Mouse (Mus musculus) heart, adult 9 months (tissue): ENCODE results near the gene Rxylt1.
A peak's percentile ranks its signal among the peaks of the same experiment; 100 is the strongest.

ENCODE experiments used
- DNase-seq, 2 experiments: peaks; one replicate each; pipeline ENCODE4 v3.0.0; 2022; ENCODE audit warnings: low spot score in 2 of 2

Rxylt1 gene

GRCm38 (mm10) chr10:122096980-122097844 lies at the start of gene Rxylt1:
Gene Rxylt1, minus strand, starts transcription at chr10:122097371.
- DNase-seq: peak; percentile 97 to 98

DNA sequence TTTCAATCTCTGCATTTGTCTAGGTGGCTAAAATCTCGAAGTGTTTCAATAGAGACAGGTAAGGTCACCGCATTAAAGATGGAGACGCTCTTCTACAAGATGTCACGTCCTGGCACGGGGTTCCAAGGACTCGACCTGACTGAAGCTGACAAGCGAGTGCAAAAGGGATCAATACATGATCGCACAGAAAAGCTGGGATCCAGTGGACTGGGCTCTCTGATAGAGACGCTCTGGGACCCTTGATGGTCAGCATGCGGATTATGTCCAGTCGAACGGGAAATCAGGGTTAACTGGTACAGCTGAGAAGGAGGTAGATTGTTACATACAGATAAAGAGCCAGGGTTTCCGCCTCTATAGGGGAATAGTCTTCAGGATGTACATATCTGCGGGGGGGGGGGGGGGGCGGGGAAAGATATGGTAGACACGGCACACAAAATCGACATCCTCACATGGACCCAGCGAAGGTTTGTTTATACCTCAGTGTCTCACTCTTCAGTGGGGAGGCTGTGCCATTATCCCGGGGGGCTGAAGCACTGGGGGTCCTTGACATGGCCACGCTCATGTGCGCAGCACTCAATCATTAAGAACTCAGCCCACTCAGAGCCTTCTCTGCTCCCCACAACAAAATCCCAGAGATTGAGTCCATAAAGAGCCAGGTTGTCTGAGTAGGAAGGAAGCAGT lies 24.3 kb upstream of the Rxylt1 start:
- DNase-seq: no peak

DNA sequence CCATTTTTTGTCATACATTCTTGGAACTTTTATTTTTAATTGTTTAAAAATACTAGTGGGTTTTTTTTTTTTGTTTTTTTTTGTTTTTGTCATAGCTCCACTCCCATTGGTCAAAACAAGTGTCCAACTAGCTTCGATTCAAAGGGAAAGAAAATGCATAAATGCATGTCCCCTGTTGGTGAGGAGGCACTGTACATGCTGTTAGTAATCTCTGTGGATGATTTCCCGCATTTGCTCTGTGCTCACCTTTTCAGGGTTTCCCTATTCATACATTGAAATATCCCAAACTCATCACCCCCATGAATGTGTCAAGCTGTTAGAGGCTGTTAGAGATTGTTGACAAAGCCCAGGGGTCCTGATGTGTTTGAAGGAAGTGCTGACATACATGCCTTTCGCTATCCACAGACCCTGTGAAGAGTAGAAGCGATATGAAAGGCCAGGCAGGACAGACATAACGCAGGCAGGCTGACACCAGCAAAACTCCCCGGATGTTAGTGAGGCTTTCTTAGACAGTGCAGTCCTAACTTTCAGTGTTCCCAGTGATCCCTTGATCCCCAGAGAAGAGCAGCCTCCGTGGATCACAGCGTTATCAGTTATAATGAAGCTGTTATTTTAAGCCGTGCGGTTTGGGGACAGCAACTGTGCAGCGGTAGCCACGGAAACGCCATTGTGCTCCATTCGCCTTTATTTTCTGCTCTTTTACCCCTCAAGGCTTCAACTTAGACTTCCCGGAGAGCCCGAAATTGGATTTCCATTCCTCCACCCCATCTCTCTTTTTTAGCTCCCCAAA lies 23.5 kb upstream of the Rxylt1 start:
- no peak for DNase-seq

- no peak for DNase-seq
Observed at GRCm38 (mm10) chr10:122119451-122119850, 22.3 kb upstream of the Rxylt1 start.

DNA sequence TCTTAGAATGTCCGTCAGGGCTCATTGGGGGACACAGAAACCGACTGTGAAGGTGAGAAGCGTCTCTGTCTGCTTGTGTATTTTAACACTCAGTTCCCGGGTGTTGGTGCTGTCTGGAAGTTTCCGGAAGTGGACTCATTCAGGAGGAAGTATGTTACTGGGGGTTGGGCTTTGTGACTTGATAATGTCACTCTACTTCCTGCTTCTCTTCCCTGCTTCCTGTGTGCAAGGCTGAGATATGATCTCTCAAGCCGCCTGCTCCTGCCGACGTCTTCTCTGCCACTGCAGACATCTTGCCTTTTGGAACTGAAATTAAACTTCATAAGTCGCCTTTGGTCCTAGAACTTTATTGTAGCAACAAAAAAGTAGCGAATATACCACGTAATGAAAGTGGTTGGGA lies 19.5 kb upstream of the Rxylt1 start:
- DNase-seq: no peak

- DNase-seq: no peak
Observed at GRCm38 (mm10) chr10:122106633-122107028, 9.5 kb upstream of the Rxylt1 start.

- no peak for DNase-seq
Observed at GRCm38 (mm10) chr10:122105889-122106632, 8.9 kb upstream of the Rxylt1 start.

DNA sequence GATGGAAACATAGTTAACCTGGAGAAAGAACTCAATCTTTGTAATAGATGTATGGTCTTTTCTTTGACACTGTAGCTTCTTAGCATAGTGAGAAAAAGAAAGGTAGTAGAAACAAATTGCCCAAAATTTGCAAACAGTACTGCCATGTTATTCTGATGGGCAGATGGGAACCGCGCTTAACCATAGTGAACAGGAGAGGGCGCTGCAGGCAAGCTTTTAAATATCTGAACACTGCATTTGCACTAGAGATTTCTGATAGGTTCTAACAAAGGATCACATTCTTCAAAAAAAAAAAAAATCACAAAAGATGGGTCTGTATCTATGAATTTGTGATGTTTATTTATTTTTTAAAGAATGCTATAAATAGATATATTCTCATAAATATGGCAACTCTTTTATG lies 8.2 kb upstream of the Rxylt1 start:
- peak in 1 of 2 experiments; percentile 34 for DNase-seq

GRCm38 (mm10) chr10:122102675-122103074 lies 5.5 kb upstream of the Rxylt1 start:
- DNase-seq: no peak

- no peak for DNase-seq
Observed at GRCm38 (mm10) chr10:122096462-122096979, 650 bp downstream of the Rxylt1 start.

GRCm38 (mm10) chr10:122090472-122090871 lies 6.7 kb downstream of the Rxylt1 start:
- DNase-seq: no peak

GRCm38 (mm10) chr10:122081352-122081751 lies 15.8 kb downstream of the Rxylt1 start:
- DNase-seq: no peak

DNA sequence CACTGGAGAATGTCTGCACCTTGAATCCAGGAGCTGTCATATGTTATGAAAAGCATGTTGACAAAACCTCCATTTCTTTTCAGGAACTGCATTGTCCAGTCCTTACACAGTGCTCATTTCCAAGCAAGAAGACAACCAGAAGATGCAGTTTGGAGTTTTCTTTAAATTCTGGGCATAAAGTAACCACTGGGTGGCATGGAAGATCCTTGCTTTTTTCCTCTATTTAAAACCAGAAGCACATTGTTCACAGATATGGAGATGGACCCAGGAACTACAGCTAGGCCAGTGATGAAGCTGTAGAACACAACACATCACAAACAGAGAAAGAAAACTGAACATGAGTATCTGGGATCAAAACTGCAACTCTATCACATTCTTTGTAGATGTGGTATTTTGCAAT lies 28.0 kb downstream of the Rxylt1 start:
- no peak for DNase-seq

- DNase-seq: no peak
Observed at GRCm38 (mm10) chr10:122055826-122056225, 41.3 kb downstream of the Rxylt1 start.

DNA sequence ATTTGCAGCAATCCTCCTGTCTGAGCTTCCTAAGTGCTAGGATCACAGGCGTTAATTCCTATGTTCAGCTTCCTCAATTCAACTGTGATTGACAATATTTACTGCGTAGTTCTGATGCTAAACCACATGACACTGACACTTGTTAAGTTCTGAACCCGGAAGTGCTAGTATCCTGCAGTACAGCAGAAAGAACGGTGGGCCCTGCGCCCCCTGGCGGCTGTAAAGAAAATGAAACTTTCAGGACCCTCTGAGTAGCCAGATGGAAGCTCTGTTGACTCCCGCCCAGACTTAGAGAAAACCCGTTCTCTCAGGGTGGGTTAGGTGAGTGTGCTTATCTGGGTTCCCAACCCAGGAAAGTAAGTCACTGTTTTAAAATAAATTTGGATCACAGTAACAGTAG lies 42.6 kb downstream of the Rxylt1 start:
- DNase-seq: peak; percentile 37 to 39

DNA sequence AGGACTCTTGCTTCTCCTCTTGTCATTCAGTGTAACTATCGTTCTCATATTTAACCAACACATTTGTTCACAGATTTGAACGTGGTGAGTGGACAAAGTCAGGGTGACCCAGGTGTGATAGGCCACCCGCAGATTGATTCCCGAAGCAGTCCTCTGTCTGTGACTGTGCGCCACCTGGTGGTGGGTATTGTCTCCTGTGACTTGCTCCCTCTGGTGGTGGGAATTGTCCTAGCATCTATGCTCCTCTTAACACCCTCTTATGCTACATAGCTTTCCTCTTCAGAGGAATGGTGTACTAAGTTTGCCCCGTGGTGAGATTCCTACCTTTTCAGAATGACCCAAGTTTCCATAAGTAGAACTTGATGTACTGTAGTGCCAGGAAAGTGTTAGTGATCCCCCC lies 45.3 kb downstream of the Rxylt1 start:
- peak; percentile 64 to 83 for DNase-seq

DNA sequence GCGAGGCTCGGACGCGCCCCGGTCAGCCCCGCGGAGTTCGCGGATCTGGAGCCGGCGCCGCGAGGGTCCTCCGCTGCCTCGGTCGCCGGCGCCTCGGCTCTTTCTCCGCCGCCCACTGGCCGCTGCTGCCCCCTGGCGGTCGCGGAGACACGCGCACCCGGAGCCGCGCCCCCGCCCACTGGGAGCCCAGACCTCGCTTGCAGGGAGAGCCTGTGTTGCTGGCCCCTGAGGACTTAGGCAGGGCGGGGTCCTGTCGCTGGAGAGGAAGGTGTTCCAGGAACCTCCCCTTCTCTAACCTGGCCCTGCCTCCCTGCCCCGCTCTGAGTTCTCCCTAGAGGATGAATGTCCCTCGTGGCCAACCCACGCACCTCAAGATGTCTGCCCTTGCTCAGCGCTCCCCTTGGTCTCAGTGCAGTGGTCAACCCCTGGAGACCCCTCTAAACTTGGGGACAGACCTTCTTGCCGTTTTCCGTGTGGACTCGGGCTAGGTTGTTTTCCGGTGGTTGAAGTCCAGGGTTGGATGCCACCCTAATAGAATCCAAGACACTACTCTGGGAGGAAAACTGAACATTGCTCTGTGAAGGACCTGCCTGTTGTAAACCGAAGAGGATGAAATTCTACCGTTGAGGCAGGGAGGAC lies 49.3 kb downstream of the Rxylt1 start:
- peak; percentile 66 to 73 for DNase-seq

DNA sequence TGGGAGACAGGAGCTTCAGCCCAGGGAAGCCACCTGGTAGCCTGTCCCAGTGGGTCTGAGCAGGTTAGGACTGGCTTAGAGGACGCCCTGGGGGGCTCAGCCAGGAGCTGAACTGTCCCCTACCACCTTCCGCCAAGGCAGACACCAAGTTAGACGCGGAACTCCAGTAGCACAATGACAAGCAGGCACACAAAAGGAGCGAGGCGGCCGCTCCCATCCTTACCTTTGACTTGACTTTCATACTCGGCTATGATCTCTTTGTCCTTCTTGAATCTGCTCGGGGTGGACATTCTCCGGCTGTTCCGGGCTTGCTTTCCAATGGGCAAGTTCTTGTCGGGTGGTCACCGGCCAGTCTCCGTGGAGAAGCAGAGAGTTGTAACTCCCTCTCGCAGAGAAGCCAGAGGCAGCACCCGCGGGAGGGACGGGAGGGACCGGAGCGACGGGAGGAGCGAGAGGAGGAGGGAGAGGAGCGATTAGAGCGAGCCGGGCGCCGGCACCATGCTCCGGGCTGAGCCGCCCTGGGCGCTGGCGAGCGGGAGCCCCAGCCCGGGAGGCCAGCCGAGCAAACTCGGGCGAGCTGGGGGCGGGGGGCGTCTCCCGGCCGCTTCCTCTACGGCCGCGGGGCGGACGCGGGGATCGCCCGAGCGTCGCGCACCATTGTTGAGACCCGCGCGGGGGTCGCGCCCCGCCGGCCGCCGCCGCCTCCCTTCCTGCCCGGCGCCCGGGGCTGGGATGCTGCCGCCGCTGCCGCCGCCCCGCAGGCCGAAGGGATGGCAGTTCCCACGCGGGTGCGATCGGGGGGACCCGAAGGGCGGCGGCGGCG lies 50.1 kb downstream of the Rxylt1 start, which contains the start of gene Srgap1:
Srgap1 (minus strand) TSS at position 412 of the 823 bp plus-strand sequence.
- peak; percentile 40 to 44 for DNase-seq

GRCm38 (mm10) chr10:122046511-122046903 lies 50.7 kb downstream of the Rxylt1 start:
- no peak for DNase-seq

DNA sequence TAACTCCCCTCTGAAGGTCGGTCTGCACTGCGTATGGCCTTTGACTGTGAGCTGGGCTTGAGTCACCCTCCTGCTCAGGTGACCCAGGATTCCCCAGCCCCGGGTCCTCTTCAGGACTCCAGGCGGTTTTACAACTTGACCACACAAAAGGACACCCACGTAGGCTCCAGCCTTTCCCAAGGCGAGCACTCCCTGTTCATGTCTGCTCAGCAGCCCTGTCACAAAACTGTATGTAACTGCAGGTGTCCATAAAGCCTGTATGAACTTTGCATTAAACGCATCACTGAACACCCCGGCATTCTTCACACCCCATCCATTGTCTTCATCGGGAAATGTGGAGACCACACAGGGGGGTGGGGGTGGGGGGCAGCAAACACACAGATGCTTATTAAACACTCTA lies 51.2 kb downstream of the Rxylt1 start:
- no peak for DNase-seq
